Mouse (Mus musculus) neural tube, embryonic 15.5 days (tissue): Measurements from ENCODE around the gene Gm3278. TPM values are rescaled to one million over a fixed set of nuclear protein-coding genes. Genes with fewer than 3 reads are reported as not detected.
"Not testable (repeated sequence)": the region's sequence is repeated elsewhere in the genome, so short reads cannot be mapped to it uniquely, and the experiment has no call there.

ENCODE experiments used
- ATAC-seq: fragments of 200-750 bp; cut with Nextera tagmentation; 2 replicates; pipeline ENCODE4 v1.8.0; 2017; ENCODE audit warnings: mild to moderate bottlenecking, moderate TSS enrichment, moderate library complexity; ENCODE audit not compliant: low FRiP score
- H3K27ac ChIP-seq: fragments of 300-500 bp; sonication (generic); replicated peaks from 2 replicates; pipeline ENCODE4 v1.5.1; 2015; ENCODE audit warnings: mild to moderate bottlenecking, inconsistent platforms
- H3K27me3 ChIP-seq: fragments of 300-500 bp; sonication (generic); replicated peaks from 2 replicates; pipeline ENCODE4 v1.6.1; 2015; ENCODE audit warnings: inconsistent platforms
- H3K36me3 ChIP-seq: fragments of 300-500 bp; sonication (generic); 2 replicates; pipeline ENCODE4 v1.6.1; 2015; ENCODE audit warnings: inconsistent platforms
- H3K4me1 ChIP-seq: fragments of 300-500 bp; sonication (generic); 2 replicates; pipeline ENCODE4 v1.6.1; 2015; ENCODE audit warnings: inconsistent platforms
- H3K4me2 ChIP-seq: fragments of 300-500 bp; sonication (generic); 2 replicates; pipeline ENCODE4 v1.6.1; 2015; ENCODE audit warnings: inconsistent platforms, mild to moderate bottlenecking, moderate library complexity
- H3K4me3 ChIP-seq: fragments of 300-500 bp; sonication (generic); replicated peaks from 2 replicates; pipeline ENCODE4 v1.5.1; 2015; ENCODE audit warnings: mild to moderate bottlenecking, inconsistent platforms
- H3K9ac ChIP-seq: fragments of 300-500 bp; sonication (generic); replicated peaks from 2 replicates; pipeline ENCODE4 v1.6.1; 2015; ENCODE audit warnings: mild to moderate bottlenecking, inconsistent platforms
- H3K9me3 ChIP-seq: fragments of 300-500 bp; sonication (generic); replicated peaks from 2 replicates; pipeline ENCODE4 v1.6.1; 2016; ENCODE audit warnings: inconsistent platforms
- WGBS: fragments of 180-500 bp; shearing (Covaris S2); methylation state at CpG from one replicate; pipeline ENCODE4 v1.1.7; 2015; ENCODE audit warnings: mixed read lengths; 5-methylcytosine and 5-hydroxymethylcytosine counted together
- polyA plus RNA-seq: library from polyadenylated mRNA; unstranded; fragments of >200 nt; fragmentation: Nextera tagmentation; extraction: Ambion mirVana; gene quantifications from 2 replicates; pipeline ENCODE4 v1.2.1, GENCODE M21; 2015

Gm3278 gene
- 0.14 TPM in 1 of 2 replicates, not detected in the other for polyA plus RNA-seq

DNA sequence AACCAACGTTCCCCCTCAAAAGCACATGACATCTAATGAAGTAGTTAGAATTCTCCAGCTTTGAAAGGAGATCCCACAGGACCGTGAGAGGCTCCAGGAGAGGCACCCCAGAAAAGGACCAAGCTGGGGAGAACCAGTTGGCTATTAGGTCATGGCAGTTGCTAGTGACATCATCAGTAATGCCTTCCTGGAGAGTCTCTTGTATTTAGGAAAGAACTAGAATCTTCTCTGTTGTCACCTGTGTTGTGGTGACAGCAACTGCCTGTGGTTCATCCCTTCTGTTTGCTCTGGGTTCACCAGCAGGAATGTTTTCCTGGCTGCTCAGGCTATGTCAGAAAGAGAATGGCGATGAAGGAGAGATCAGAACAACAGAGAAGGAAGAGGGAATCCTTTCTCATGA lies at the start of gene Gm3278:
Gene Gm3278 (plus strand): TSS at position 301 of the 400 bp plus-strand sequence.
- not testable (repeated sequence) for H3K36me3 ChIP-seq, H3K4me2 ChIP-seq, H3K9me3 ChIP-seq, H3K9ac ChIP-seq, H3K4me3 ChIP-seq, H3K27me3 ChIP-seq, ATAC-seq, H3K4me1 ChIP-seq, H3K27ac ChIP-seq
- WGBS: 82% methylated on average over 1 of the region's 3 CpGs

DNA sequence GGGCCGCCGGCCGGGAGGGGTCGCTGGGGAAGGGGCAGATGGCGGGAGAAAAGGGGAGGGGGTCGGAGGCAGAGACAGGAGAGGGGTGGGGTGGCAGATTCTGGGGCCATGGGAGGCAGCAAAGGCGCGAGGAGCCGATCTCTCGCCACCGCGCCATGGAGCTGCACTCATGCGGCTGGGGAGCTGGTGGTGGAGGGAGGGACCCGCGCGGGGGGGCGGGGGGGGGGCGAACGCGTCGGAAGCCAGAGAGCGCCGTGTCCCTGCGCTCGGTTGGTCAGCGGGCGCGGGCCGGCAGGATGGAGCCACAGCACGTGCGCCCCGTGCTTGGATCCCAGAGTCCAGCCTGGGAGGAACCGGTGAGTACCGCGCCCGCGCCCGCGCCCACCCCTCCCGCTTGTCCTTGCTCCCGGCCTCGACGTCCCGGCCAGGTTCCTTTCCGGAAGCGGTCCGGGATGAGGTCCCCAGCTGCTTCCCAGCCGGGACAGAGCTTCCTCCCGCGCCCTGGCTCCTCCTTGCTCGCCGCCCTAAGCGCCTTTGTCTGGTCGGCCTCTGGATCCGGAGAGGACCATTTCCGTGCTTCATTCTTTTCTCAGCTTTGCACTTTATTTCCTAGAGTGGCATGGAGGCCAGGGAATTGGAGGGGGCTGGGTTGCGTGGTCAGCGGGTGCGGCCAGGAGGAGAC lies 36.8 kb upstream of the Gm3278 start, which contains the start of gene Gm3264:
Gene Gm3264 (plus strand): TSS at position 278 of the 682 bp plus-strand sequence.
- not testable (repeated sequence) for H3K9me3 ChIP-seq, H3K36me3 ChIP-seq, ATAC-seq, H3K27ac ChIP-seq, H3K4me1 ChIP-seq, H3K27me3 ChIP-seq
- Histone ChIP-seq H3K9ac (peak within 1 kb of the TSS; percentile 43), H3K4me3 (peak within 1 kb of the TSS; percentile 45), H3K4me2 (peak within 1 kb of the TSS; percentile 56)
- WGBS: 6% methylated on average over 23 of the region's 59 CpGs

Other genes with a start within 250 kb of the Gm3278 start
- 0.97 and 1.7 TPM in 2 replicates for gene Gm3239, start 228.2 kb upstream of the Gm3278 start, polyA plus RNA-seq
- not detected in 2 replicates for gene Gm7876, start 183.2 kb upstream of the Gm3278 start, polyA plus RNA-seq
- 2.6 and 3.1 TPM in 2 replicates for gene Gm3252, start 165.6 kb upstream of the Gm3278 start, polyA plus RNA-seq
- gene Gm9602, start 116.1 kb upstream of the Gm3278 start, polyA plus RNA-seq: not detected in 2 replicates
- not detected in 2 replicates for gene Gm3269, start 54.3 kb upstream of the Gm3278 start, polyA plus RNA-seq
- 2.1 and 4.1 TPM in 2 replicates for gene Gm3264, start 36.8 kb upstream of the Gm3278 start, polyA plus RNA-seq
- gene Gm8297, start 91.5 kb downstream of the Gm3278 start, polyA plus RNA-seq: not detected in 2 replicates
- gene Gm3298, start 123.5 kb downstream of the Gm3278 start, polyA plus RNA-seq: 0.63 TPM in 1 of 2 replicates, not detected in the other
- not detected in 2 replicates for gene 4930555G01Rik, start 158.2 kb downstream of the Gm3278 start, polyA plus RNA-seq
- 8.8 and 11.6 TPM in 2 replicates for gene Gm8281, start 178.6 kb downstream of the Gm3278 start, polyA plus RNA-seq
- not detected in 2 replicates for gene Gm8279, start 239.1 kb downstream of the Gm3278 start, polyA plus RNA-seq